Mouse (Mus musculus): Measurements from ENCODE around the gene Lce1e. TPM values are rescaled to one million over a fixed set of nuclear protein-coding genes. Genes with fewer than 3 reads are reported as not detected.

The Lce1e gene
- total and polyA plus RNA-seq, 2 experiments from 2014 or later: not detected

DNA sequence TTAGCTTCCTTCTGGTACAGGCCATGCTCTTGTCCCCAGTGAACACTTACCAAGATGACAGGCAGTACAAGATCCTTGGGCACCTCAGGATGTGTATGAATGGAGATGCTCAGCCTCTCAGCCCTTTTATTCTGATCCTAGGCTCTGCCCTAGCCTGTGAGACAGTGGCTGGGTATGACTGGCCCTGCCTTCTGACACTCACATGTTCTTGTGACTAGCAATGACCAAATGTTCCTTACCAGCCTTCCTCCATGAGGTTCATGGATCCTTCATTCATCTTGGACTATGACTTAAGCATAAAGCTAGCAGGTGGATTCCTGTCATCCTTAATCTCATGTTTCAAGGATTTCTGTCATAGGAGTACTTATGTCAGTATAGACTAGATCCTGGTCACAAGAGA is 38.7 kb downstream of the Lce1e start, which contains the start of gene Lce1a2:
Lce1a2 (minus strand) TSS at position 101 of the 400 bp plus-strand sequence.
- no peak for TF ChIP-seq CTCF (IDR thresholded peaks at IDR 0.05)
- Histone ChIP-seq H3K9ac (replicated peaks; ENCODE audit: low read length, poor library complexity, severe bottlenecking) (no peak within 1 kb of the TSS), H3K27ac (ENCODE audit: low read depth, low read length) (no peak within 1 kb of the TSS), H3K4me2 (ENCODE audit: low read depth, low read length, poor library complexity, severe bottlenecking) (no peak within 1 kb of the TSS), H3K27me3 (ENCODE audit: insufficient read depth, low read length) (no peaks in the 10 kb centered on the region), H3K9me3 (ENCODE audit: low read length) (no peaks in the 10 kb centered on the region), H3K4me3 (ENCODE audit: low read depth, low read length) (no peak within 1 kb of the TSS), H3K4me1 (ENCODE audit: insufficient read depth, low read length) (no peaks in the 10 kb centered on the region), H3K36me3 (ENCODE audit: insufficient read depth, low read length) (no peaks in the 10 kb centered on the region)
- no peak for ATAC-seq (ENCODE audit: low FRiP score)
- DNase-seq (ENCODE audit: low spot score): no peak

Other genes with a start within 250 kb of the Lce1e start
- not detected in 2 replicates for gene Sprr1a, start 223.2 kb downstream of the Lce1e start, total RNA-seq (2014; rRNA removed)
- gene Sprr1a, start 223.2 kb downstream of the Lce1e start, polyA plus RNA-seq (2015; fragmentation: Nextera tagmentation; extraction: Ambion mirVana): not detected in 2 replicates
- not detected in 2 replicates for gene Sprr4, start 208.6 kb downstream of the Lce1e start, total RNA-seq (2014; rRNA removed)
- gene Sprr4, start 208.6 kb downstream of the Lce1e start, polyA plus RNA-seq (2015; fragmentation: Nextera tagmentation; extraction: Ambion mirVana): not detected in 2 replicates
- gene 2310046K23Rik, start 174.6 kb downstream of the Lce1e start, total RNA-seq (2014; rRNA removed): not detected in 2 replicates
- gene 2310046K23Rik, start 174.6 kb downstream of the Lce1e start, polyA plus RNA-seq (2015; fragmentation: Nextera tagmentation; extraction: Ambion mirVana): not detected in 2 replicates
- 0.82 TPM in 1 of 2 replicates, not detected in the other for gene Ivl, start 135.3 kb downstream of the Lce1e start, total RNA-seq (2014; rRNA removed)
- gene Ivl, start 135.3 kb downstream of the Lce1e start, polyA plus RNA-seq (2015; fragmentation: Nextera tagmentation; extraction: Ambion mirVana): not detected in 2 replicates
- gene Smcp, start 120.1 kb downstream of the Lce1e start, total RNA-seq (2014; rRNA removed): not detected in 2 replicates
- not detected in 2 replicates for gene Smcp, start 120.1 kb downstream of the Lce1e start, polyA plus RNA-seq (2015; fragmentation: Nextera tagmentation; extraction: Ambion mirVana)
- not detected in 2 replicates for gene 2210017I01Rik, start 101.6 kb downstream of the Lce1e start, total RNA-seq (2014; rRNA removed)
- not detected in 2 replicates for gene 2210017I01Rik, start 101.6 kb downstream of the Lce1e start, polyA plus RNA-seq (2015; fragmentation: Nextera tagmentation; extraction: Ambion mirVana)
- gene Lce6a, start 87.4 kb downstream of the Lce1e start, total RNA-seq (2014; rRNA removed): not detected in 2 replicates
- gene Lce6a, start 87.4 kb downstream of the Lce1e start, polyA plus RNA-seq (2015; fragmentation: Nextera tagmentation; extraction: Ambion mirVana): not detected in 2 replicates
- gene Lce1a1, start 60.8 kb downstream of the Lce1e start, total RNA-seq (2014; rRNA removed): 0.99 TPM in 1 of 2 replicates, not detected in the other
- not detected in 2 replicates for gene Lce1a1, start 60.8 kb downstream of the Lce1e start, polyA plus RNA-seq (2015; fragmentation: Nextera tagmentation; extraction: Ambion mirVana)
- 2.7 TPM in 1 of 2 replicates, not detected in the other for gene Lce1b, start 52.1 kb downstream of the Lce1e start, total RNA-seq (2014; rRNA removed)
- not detected in 2 replicates for gene Lce1b, start 52.1 kb downstream of the Lce1e start, polyA plus RNA-seq (2015; fragmentation: Nextera tagmentation; extraction: Ambion mirVana)
- gene Lce1a2, start 38.8 kb downstream of the Lce1e start, total RNA-seq (2014; rRNA removed): not detected in 2 replicates
- gene Lce1a2, start 38.8 kb downstream of the Lce1e start, polyA plus RNA-seq (2015; fragmentation: Nextera tagmentation; extraction: Ambion mirVana): not detected in 2 replicates
- gene Lce1c, start 29.8 kb downstream of the Lce1e start, total RNA-seq (2014; rRNA removed): 4.8 TPM in 1 of 2 replicates, not detected in the other
- gene Lce1c, start 29.8 kb downstream of the Lce1e start, polyA plus RNA-seq (2015; fragmentation: Nextera tagmentation; extraction: Ambion mirVana): not detected in 2 replicates
- 1.4 TPM in 1 of 2 replicates, not detected in the other for gene Lce1d, start 21.9 kb downstream of the Lce1e start, total RNA-seq (2014; rRNA removed)
- gene Lce1d, start 21.9 kb downstream of the Lce1e start, polyA plus RNA-seq (2015; fragmentation: Nextera tagmentation; extraction: Ambion mirVana): not detected in 2 replicates
- gene Lce1f, start 11.3 kb upstream of the Lce1e start, total RNA-seq (2014; rRNA removed): not detected in 2 replicates
- not detected in 2 replicates for gene Lce1f, start 11.3 kb upstream of the Lce1e start, polyA plus RNA-seq (2015; fragmentation: Nextera tagmentation; extraction: Ambion mirVana)
- not detected in 2 replicates for gene Gm38119, start 30.0 kb upstream of the Lce1e start, total RNA-seq (2014; rRNA removed)
- not detected in 2 replicates for gene Gm38119, start 30.0 kb upstream of the Lce1e start, polyA plus RNA-seq (2015; fragmentation: Nextera tagmentation; extraction: Ambion mirVana)
- 1.9 TPM in 1 of 2 replicates, not detected in the other for gene Lce1g, start 43.3 kb upstream of the Lce1e start, total RNA-seq (2014; rRNA removed)
- gene Lce1g, start 43.3 kb upstream of the Lce1e start, polyA plus RNA-seq (2015; fragmentation: Nextera tagmentation; extraction: Ambion mirVana): not detected in 2 replicates
- gene Lce1h, start 56.0 kb upstream of the Lce1e start, total RNA-seq (2014; rRNA removed): not detected in 2 replicates
- gene Lce1h, start 56.0 kb upstream of the Lce1e start, polyA plus RNA-seq (2015; fragmentation: Nextera tagmentation; extraction: Ambion mirVana): not detected in 2 replicates
- 0.66 TPM in 1 of 2 replicates, not detected in the other for gene Lce1i, start 69.8 kb upstream of the Lce1e start, total RNA-seq (2014; rRNA removed)
- not detected in 2 replicates for gene Lce1i, start 69.8 kb upstream of the Lce1e start, polyA plus RNA-seq (2015; fragmentation: Nextera tagmentation; extraction: Ambion mirVana)
- gene Lce1j, start 81.4 kb upstream of the Lce1e start, total RNA-seq (2014; rRNA removed): not detected in 2 replicates
- gene Lce1j, start 81.4 kb upstream of the Lce1e start, polyA plus RNA-seq (2015; fragmentation: Nextera tagmentation; extraction: Ambion mirVana): not detected in 2 replicates
- gene Lce1k, start 98.8 kb upstream of the Lce1e start, total RNA-seq (2014; rRNA removed): not detected in 2 replicates
- not detected in 2 replicates for gene Lce1k, start 98.8 kb upstream of the Lce1e start, polyA plus RNA-seq (2015; fragmentation: Nextera tagmentation; extraction: Ambion mirVana)
- gene Kprp, start 118.2 kb upstream of the Lce1e start, total RNA-seq (2014; rRNA removed): 0.82 TPM in 1 of 2 replicates, not detected in the other
- gene Kprp, start 118.2 kb upstream of the Lce1e start, polyA plus RNA-seq (2015; fragmentation: Nextera tagmentation; extraction: Ambion mirVana): not detected in 2 replicates
- gene Lce1l, start 142.2 kb upstream of the Lce1e start, total RNA-seq (2014; rRNA removed): not detected in 2 replicates
- gene Lce1l, start 142.2 kb upstream of the Lce1e start, polyA plus RNA-seq (2015; fragmentation: Nextera tagmentation; extraction: Ambion mirVana): not detected in 2 replicates
- 0.71 TPM in 1 of 2 replicates, not detected in the other for gene 2310050C09Rik, start 161.1 kb upstream of the Lce1e start, total RNA-seq (2014; rRNA removed)
- gene 2310050C09Rik, start 161.1 kb upstream of the Lce1e start, polyA plus RNA-seq (2015; fragmentation: Nextera tagmentation; extraction: Ambion mirVana): not detected in 2 replicates
- not detected in 2 replicates for gene Lce3a, start 217.2 kb upstream of the Lce1e start, total RNA-seq (2014; rRNA removed)
- not detected in 2 replicates for gene Lce3a, start 217.2 kb upstream of the Lce1e start, polyA plus RNA-seq (2015; fragmentation: Nextera tagmentation; extraction: Ambion mirVana)
- not detected in 2 replicates for gene Lce3b, start 223.9 kb upstream of the Lce1e start, total RNA-seq (2014; rRNA removed)
- not detected in 2 replicates for gene Lce3b, start 223.9 kb upstream of the Lce1e start, polyA plus RNA-seq (2015; fragmentation: Nextera tagmentation; extraction: Ambion mirVana)
- not detected in 2 replicates for gene Lce3c, start 235.4 kb upstream of the Lce1e start, total RNA-seq (2014; rRNA removed)
- gene Lce3c, start 235.4 kb upstream of the Lce1e start, polyA plus RNA-seq (2015; fragmentation: Nextera tagmentation; extraction: Ambion mirVana): not detected in 2 replicates
- not detected in 2 replicates for gene Lce3d, start 248.3 kb upstream of the Lce1e start, total RNA-seq (2014; rRNA removed)
- not detected in 2 replicates for gene Lce3d, start 248.3 kb upstream of the Lce1e start, polyA plus RNA-seq (2015; fragmentation: Nextera tagmentation; extraction: Ambion mirVana)